12 mouse cellular contexts compared by ENCODE assay signal in the genomic region with DNA sequence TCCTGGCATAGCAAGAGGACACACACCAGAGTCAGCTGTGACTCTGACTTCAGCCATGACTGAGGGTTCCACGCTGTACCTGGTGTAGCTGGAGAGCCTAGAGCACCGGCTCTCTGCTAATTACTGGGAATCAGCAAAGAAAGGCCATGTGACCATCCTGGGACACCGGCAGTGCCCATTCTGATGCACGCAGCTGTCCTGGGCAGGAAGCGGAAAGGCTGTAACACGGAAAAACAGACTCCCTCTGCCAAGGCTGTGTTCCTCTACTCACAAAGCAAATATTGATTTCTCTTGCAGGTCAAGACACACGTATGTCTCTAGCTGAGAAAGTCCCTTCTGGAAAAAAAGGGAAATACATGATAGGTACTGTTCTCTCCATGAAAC. TPM values are rescaled to one million over a fixed set of nuclear protein-coding genes. Genes with fewer than 3 reads are reported as not detected.
DNase-seq lines count a peak whose midpoint lies in the region; ATAC-seq lines count a peak whose summit lies in the region.
"Had no signal": no experiment of that assay in that cellular context is flagged by ENCODE, and none has a peak within 500 bp of the region (broad histone marks: within the 10 kb centered on the region; RNA-seq: fewer than 3 reads in every experiment).

No protein-coding gene starts in this region.

- no peak overlapping the region for H3K4me3 ChIP-seq in heart, embryonic 12.5 days
- H3K4me3 ChIP-seq in brown adipose tissue, adult 24 weeks (ENCODE audit: insufficient read depth, low read depth, low read length), result no peak overlapping the region
- no peak overlapping the region for H3K4me3 ChIP-seq in kidney, embryonic 16.5 days (ENCODE audit: low read length)
- H3K4me3 ChIP-seq in midbrain, embryonic 13.5 days (replicated peaks), result no peak overlapping the region
- H3K4me3 ChIP-seq: erythroblast, embryonic 14.5 days; limb, embryonic 13.5 days had no signal

- no peak overlapping the region for H3K4me2 ChIP-seq in heart, embryonic 12.5 days
- H3K4me2 ChIP-seq in kidney, embryonic 16.5 days (replicated peaks; ENCODE audit: low read depth, low read length), result no peak overlapping the region
- H3K4me2 ChIP-seq in midbrain, embryonic 13.5 days (replicated peaks), result no peak overlapping the region
- H3K4me2 ChIP-seq: hindbrain, embryonic 14.5 days; limb, embryonic 13.5 days had no signal

- no peaks in the 10 kb centered on the region for H3K9me3 ChIP-seq in heart, embryonic 12.5 days (replicated peaks)
- no peaks in the 10 kb centered on the region for H3K9me3 ChIP-seq in kidney, embryonic 16.5 days (ENCODE audit: low read length)
- H3K9me3 ChIP-seq in midbrain, embryonic 13.5 days, result no peaks in the 10 kb centered on the region
- H3K9me3 ChIP-seq: limb, embryonic 13.5 days had no signal

- H3K9ac ChIP-seq in heart, embryonic 12.5 days, result no peak overlapping the region
- no peak overlapping the region for H3K9ac ChIP-seq in kidney, embryonic 16.5 days (replicated peaks; ENCODE audit: low read length)
- H3K9ac ChIP-seq in midbrain, embryonic 13.5 days (replicated peaks), result no peak overlapping the region
- H3K9ac ChIP-seq: hindbrain, embryonic 14.5 days; limb, embryonic 13.5 days had no signal

- DNase-seq in heart, adult 8-10 months (ENCODE audit: low spot score), result peak; percentile 26
- DNase-seq in lung, postnatal 10 days, result peak; percentile 57
- no peak for DNase-seq in ovary, postnatal 14 days (ENCODE audit: low spot score)
- DNase-seq: cerebellum, postnatal 25 days had no signal

- H3K4me1 ChIP-seq in heart, embryonic 12.5 days (replicated peaks), result peaks cover 20% of the 10 kb centered on the region
- H3K4me1 ChIP-seq in brown adipose tissue, adult 24 weeks (ENCODE audit: control insufficient read depth, insufficient read depth, insufficient read length, low read length), result peaks cover 47% of the 10 kb centered on the region
- H3K4me1 ChIP-seq in kidney, embryonic 16.5 days (ENCODE audit: insufficient read depth, low read length), result peaks cover 40% of the 10 kb centered on the region
- H3K4me1 ChIP-seq in midbrain, embryonic 13.5 days (replicated peaks), result no peaks in the 10 kb centered on the region; the same call in 1 of the 2 replicates
- H3K4me1 ChIP-seq: limb, embryonic 13.5 days had no signal

- H3K27ac ChIP-seq in heart, embryonic 12.5 days (ENCODE audit: poor library complexity, severe bottlenecking), result no peak overlapping the region
- H3K27ac ChIP-seq in brown adipose tissue, adult 24 weeks (replicated peaks; ENCODE audit: low read depth, low read length), result peak overlapping the region; percentile 55
- H3K27ac ChIP-seq in kidney, embryonic 16.5 days (ENCODE audit: low read length), result peak overlapping the region; percentile 86
- H3K27ac ChIP-seq in midbrain, embryonic 13.5 days, result no peak overlapping the region
- H3K27ac ChIP-seq: hindbrain, embryonic 14.5 days; limb, embryonic 13.5 days had no signal

- 67% methylated on average over 7 of the region's 7 CpGs for WGBS in heart, embryonic 12.5 days
- 52% methylated on average over 7 of the region's 7 CpGs for WGBS in kidney, embryonic 16.5 days
- 80% methylated on average over 7 of the region's 7 CpGs for WGBS in midbrain, embryonic 13.5 days

- ATAC-seq in heart, embryonic 12.5 days (ENCODE audit: insufficient number of reproducible peaks, low FRiP score), result no peak
- ATAC-seq in kidney, embryonic 16.5 days (ENCODE audit: low FRiP score, low TSS enrichment), result 0 out of 2 replicates have a peak, but pooled peaks have one; percentile 25
- no peak for ATAC-seq in midbrain, embryonic 13.5 days
- no peak for ATAC-seq in granulocyte monocyte progenitor cell, adult 5-6 weeks (replicated peaks; ENCODE audit: poor library complexity, severe bottlenecking)

- no peaks in the 10 kb centered on the region; the same call in 1 of the 2 replicates for H3K27me3 ChIP-seq in heart, embryonic 12.5 days (replicated peaks)
- H3K27me3 ChIP-seq in kidney, embryonic 16.5 days (ENCODE audit: insufficient read depth, low read length), result no peaks in the 10 kb centered on the region
- H3K27me3 ChIP-seq in midbrain, embryonic 13.5 days, result no peaks in the 10 kb centered on the region
- H3K27me3 ChIP-seq: limb, embryonic 13.5 days had no signal

- no peaks in the 10 kb centered on the region for H3K36me3 ChIP-seq in heart, embryonic 12.5 days
- H3K36me3 ChIP-seq in kidney, embryonic 16.5 days (ENCODE audit: insufficient read depth, low read length), result no peaks in the 10 kb centered on the region
- no peaks in the 10 kb centered on the region for H3K36me3 ChIP-seq in midbrain, embryonic 13.5 days
- H3K36me3 ChIP-seq: limb, embryonic 13.5 days had no signal

RNA-seq across cellular contexts. Expression of gene Tspan15, which starts 12.3 kb away (rescaled TPM):
- total RNA-seq in heart, adult 8-10 months (2022), result 1 to 10 TPM; 5.6 to 9.2 (median 7.0) TPM
- 5.6 and 5.7 TPM in 2 replicates for polyA plus RNA-seq in heart, embryonic 12.5 days (2016; fragmentation: Nextera tagmentation; extraction: Ambion mirVana)
- 16.2 and 21.8 TPM in 2 replicates for polyA plus RNA-seq in brown adipose tissue, adult 24 weeks (2012; ENCODE audit: insufficient read depth, insufficient read length, missing spikeins)
- polyA plus RNA-seq in kidney, embryonic 16.5 days (2015; fragmentation: Nextera tagmentation; extraction: Ambion mirVana), result 69.5 and 78.7 TPM in 2 replicates
- 15.0 and 18.7 TPM in 2 replicates for polyA plus RNA-seq in midbrain, embryonic 13.5 days (2015; fragmentation: Nextera tagmentation; extraction: Ambion mirVana)
- not detected in 2 replicates for total RNA-seq in granulocyte monocyte progenitor cell, adult 5-6 weeks (2014; fragmentation: Nextera tagmentation)
- 0.13 TPM in 1 of 2 replicates, not detected in the other for total RNA-seq in granulocyte monocyte progenitor cell, adult 5-6 weeks (2017)

RNA-seq across cellular contexts. Expression of gene Tacr2, which starts 33.5 kb away (rescaled TPM):
- total RNA-seq in heart, adult 8-10 months (2022), result not detected
- polyA plus RNA-seq in heart, embryonic 12.5 days (2016; fragmentation: Nextera tagmentation; extraction: Ambion mirVana), result not detected in 2 replicates
- polyA plus RNA-seq in brown adipose tissue, adult 24 weeks (2012; ENCODE audit: insufficient read depth, insufficient read length, missing spikeins), result not detected in 2 replicates
- 0.15 and 0.22 TPM in 2 replicates for polyA plus RNA-seq in kidney, embryonic 16.5 days (2015; fragmentation: Nextera tagmentation; extraction: Ambion mirVana)
- polyA plus RNA-seq in midbrain, embryonic 13.5 days (2015; fragmentation: Nextera tagmentation; extraction: Ambion mirVana), result not detected in 2 replicates
- total RNA-seq in granulocyte monocyte progenitor cell, adult 5-6 weeks (2014; fragmentation: Nextera tagmentation), result not detected in 2 replicates
- 0.22 TPM in 1 of 2 replicates, not detected in the other for total RNA-seq in granulocyte monocyte progenitor cell, adult 5-6 weeks (2017)
- polyA plus RNA-seq: erythroblast, embryonic 14.5 days; limb, embryonic 13.5 days had no signal

Comparison
In these comparisons a context has a peak if more than half of its experiments do, and no peak if none do; other contexts are left out.
1. H3K27ac ChIP-seq: peak in brown adipose tissue, adult 24 weeks (single experiment) and kidney, embryonic 16.5 days (single experiment); none in heart, embryonic 12.5 days (single experiment) and midbrain, embryonic 13.5 days (single experiment).